Mouse (Mus musculus): ENCODE data around the gene Abcb10. TPM values are rescaled to one million over a fixed set of nuclear protein-coding genes. Genes with fewer than 3 reads are reported as not detected.

The Abcb10 gene
- polyA plus RNA-seq, 1 experiment from 2014 or later, result 15.6 TPM

GRCm38 (mm10) chr8:123948942-123949685, 33.8 kb downstream of the Abcb10 start, which contains the start of gene Nup133:
TSS of gene Nup133 (minus strand) at chr8:123949265.
- ATAC-seq (replicated peaks), result peak; percentile 87
- H3K4me3 ChIP-seq, result peak within 1 kb of the TSS; percentile 95
- no peaks in the 10 kb centered on the region for H3K9me3 ChIP-seq
- H3K27me3 ChIP-seq (replicated peaks), result no peaks in the 10 kb centered on the region
- H3K4me1 ChIP-seq, result peaks cover 16% of the 10 kb centered on the region
- H3K4me2 ChIP-seq, result peak within 1 kb of the TSS; percentile 95
- peak within 1 kb of the TSS; percentile 89 for H3K27ac ChIP-seq
- under 1% methylated on average over 76 of the region's 77 CpGs for WGBS
- H3K36me3 ChIP-seq (replicated peaks), result peaks cover 15% of the 10 kb centered on the region
- peak within 1 kb of the TSS; percentile 91 for H3K9ac ChIP-seq

- peaks cover 43% of the 10 kb centered on the region for H3K36me3 ChIP-seq (replicated peaks)
- 97% methylated on average over 7 of the region's 7 CpGs for WGBS
- ATAC-seq (replicated peaks), result no peak
- no peak overlapping the region for H3K9ac ChIP-seq
- no peaks in the 10 kb centered on the region for H3K27me3 ChIP-seq (replicated peaks)
- H3K4me2 ChIP-seq, result no peak overlapping the region
- no peak overlapping the region for H3K27ac ChIP-seq
- H3K9me3 ChIP-seq, result no peaks in the 10 kb centered on the region
- H3K4me3 ChIP-seq, result no peak overlapping the region
- H3K4me1 ChIP-seq, result no peaks in the 10 kb centered on the region
Measured at GRCm38 (mm10) chr8:123929026-123929425, 53.9 kb downstream of the Abcb10 start.

DNA sequence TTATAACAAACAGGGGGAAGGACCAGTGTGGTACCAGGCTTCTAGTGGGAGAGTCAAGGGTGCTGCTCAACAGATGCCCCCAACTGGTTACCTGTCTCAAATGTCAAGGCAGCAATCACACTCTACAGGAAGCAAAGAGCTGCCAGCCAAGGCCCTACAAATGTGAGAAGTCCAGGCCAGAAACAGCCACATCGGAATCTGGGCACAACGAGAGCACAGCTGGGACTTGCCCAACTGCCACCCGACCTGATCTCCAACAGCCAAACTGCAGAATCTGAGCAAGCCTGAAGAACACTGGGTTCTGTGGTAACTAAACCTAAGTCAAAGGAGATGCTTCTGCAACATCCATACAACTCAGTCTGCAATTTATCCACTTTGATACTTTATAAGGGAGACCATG, 57.3 kb downstream of the Abcb10 start:
- no peak overlapping the region for H3K9ac ChIP-seq
- H3K27me3 ChIP-seq (replicated peaks), result no peaks in the 10 kb centered on the region
- H3K4me1 ChIP-seq, result no peaks in the 10 kb centered on the region
- H3K27ac ChIP-seq, result no peak overlapping the region
- H3K9me3 ChIP-seq, result no peaks in the 10 kb centered on the region
- H3K36me3 ChIP-seq (replicated peaks), result peaks cover 56% of the 10 kb centered on the region
- H3K4me3 ChIP-seq, result no peak overlapping the region
- 98% methylated on average over 3 of the region's 3 CpGs for WGBS
- no peak for ATAC-seq (replicated peaks)
- H3K4me2 ChIP-seq, result no peak overlapping the region

DNA sequence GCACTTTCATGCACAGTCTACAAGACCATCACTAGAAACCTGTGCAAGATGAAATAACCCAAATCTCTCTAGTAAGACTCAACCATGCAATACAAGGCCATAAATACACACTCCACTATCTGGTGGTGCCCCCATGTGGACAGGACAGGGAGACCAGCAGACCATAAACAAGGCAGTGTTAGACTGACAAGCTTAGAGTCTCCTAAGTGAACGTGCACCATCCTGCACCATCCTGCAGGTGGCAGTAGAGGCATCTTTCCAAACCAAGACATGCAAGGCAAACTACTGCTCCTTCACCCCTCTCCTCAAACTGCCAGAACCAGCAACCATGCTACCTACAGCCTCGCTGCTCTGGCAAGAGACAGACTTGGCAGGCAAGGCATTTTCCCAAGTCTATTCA, 58.2 kb downstream of the Abcb10 start:
- whole genome bisulfite sequencing, result 14% methylated on average over 2 of the region's 2 CpGs
- Histone ChIP-seq H3K36me3 (replicated peaks) (peaks cover 51% of the 10 kb centered on the region; the same call in 1 of the 2 replicates), H3K9me3 (no peaks in the 10 kb centered on the region), H3K4me1 (no peaks in the 10 kb centered on the region), H3K27me3 (replicated peaks) (no peaks in the 10 kb centered on the region), H3K27ac (no peak overlapping the region), H3K4me3 (no peak overlapping the region), H3K9ac (no peak overlapping the region), H3K4me2 (no peak overlapping the region)
- ATAC-seq (replicated peaks), result peak; percentile 71; the same call in 1 of the 2 replicates

- peaks cover 52% of the 10 kb centered on the region for H3K36me3 ChIP-seq (replicated peaks)
- no peaks in the 10 kb centered on the region for H3K4me1 ChIP-seq
- ATAC-seq (replicated peaks), result no peak
- H3K4me2 ChIP-seq, result no peak overlapping the region
- no peak overlapping the region for H3K9ac ChIP-seq
- no peak overlapping the region for H3K27ac ChIP-seq
- no peaks in the 10 kb centered on the region for H3K9me3 ChIP-seq
- H3K27me3 ChIP-seq (replicated peaks), result no peaks in the 10 kb centered on the region
- H3K4me3 ChIP-seq, result no peak overlapping the region
- 98% methylated on average over 3 of the region's 3 CpGs for WGBS
Measured at GRCm38 (mm10) chr8:123914635-123915034, 68.3 kb downstream of the Abcb10 start.

- peaks cover 39% of the 10 kb centered on the region for H3K36me3 ChIP-seq (replicated peaks)
Measured at GRCm38 (mm10) chr8:123912265-123912664, 70.7 kb downstream of the Abcb10 start.

DNA sequence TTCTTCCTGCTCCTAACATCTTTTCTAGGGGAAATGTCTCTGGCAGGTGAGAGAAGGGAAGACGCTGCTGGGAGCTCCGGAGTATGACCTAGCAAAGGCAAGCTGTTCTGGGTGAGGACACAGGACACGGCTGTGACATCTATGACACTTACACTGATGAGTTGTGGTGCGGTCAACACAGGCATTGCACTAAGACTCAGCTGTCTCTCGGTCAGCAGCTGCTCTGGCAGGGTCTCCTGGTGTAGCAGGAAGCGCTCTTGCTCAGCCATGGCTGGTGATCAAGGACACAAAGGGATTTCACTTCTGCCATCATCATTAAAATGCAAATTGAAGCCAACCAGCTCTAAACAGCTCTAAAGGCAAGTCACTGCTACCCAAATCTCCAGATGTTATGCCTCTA, 75.3 kb downstream of the Abcb10 start:
- no peaks in the 10 kb centered on the region for H3K9me3 ChIP-seq
- WGBS, result 91% methylated on average over 6 of the region's 6 CpGs
- H3K4me1 ChIP-seq, result no peaks in the 10 kb centered on the region
- no peak overlapping the region for H3K4me3 ChIP-seq
- peaks cover 30% of the 10 kb centered on the region; the same call in 1 of the 2 replicates for H3K36me3 ChIP-seq (replicated peaks)
- no peak overlapping the region for H3K9ac ChIP-seq
- no peak overlapping the region for H3K4me2 ChIP-seq
- H3K27ac ChIP-seq, result no peak overlapping the region
- H3K27me3 ChIP-seq (replicated peaks), result no peaks in the 10 kb centered on the region
- ATAC-seq (replicated peaks), result no peak

More at GRCm38 (mm10) chr8:123912265-123912664, 70.7 kb downstream of the Abcb10 start:
- no peak for ATAC-seq (replicated peaks)
- no peaks in the 10 kb centered on the region for H3K27me3 ChIP-seq (replicated peaks)
- 93% methylated on average over 4 of the region's 4 CpGs for WGBS
- H3K4me1 ChIP-seq, result no peaks in the 10 kb centered on the region
- H3K9ac ChIP-seq, result no peak overlapping the region
- no peak overlapping the region for H3K4me2 ChIP-seq
- no peaks in the 10 kb centered on the region for H3K9me3 ChIP-seq
- H3K27ac ChIP-seq, result no peak overlapping the region
- no peak overlapping the region for H3K4me3 ChIP-seq

GRCm38 (mm10) chr8:123902653-123903052, 80.3 kb downstream of the Abcb10 start:
- no peak overlapping the region for H3K4me2 ChIP-seq
- no peak for ATAC-seq (replicated peaks)
- H3K36me3 ChIP-seq (replicated peaks), result peaks cover 38% of the 10 kb centered on the region; the same call in 1 of the 2 replicates
- no peaks in the 10 kb centered on the region for H3K9me3 ChIP-seq
- no peak overlapping the region for H3K9ac ChIP-seq
- H3K4me3 ChIP-seq, result no peak overlapping the region
- 90% methylated on average over 7 of the region's 7 CpGs for WGBS
- no peak overlapping the region for H3K27ac ChIP-seq
- no peaks in the 10 kb centered on the region for H3K27me3 ChIP-seq (replicated peaks)
- H3K4me1 ChIP-seq, result no peaks in the 10 kb centered on the region

MicroRNAs within 50 kb of the gene (microRNA counts, 519-probe panel; counts per million panel counts)
- 2,564 counts per million, percentile 52 among the panel's probes with 10 or more counts for microRNA mmu-miR-1967

Small RNA genes lying within 50 kb of the gene (microRNA-seq; reads per million reads assigned to microRNA genes)
- not detected for gene Mir1967

Other genes starting within 250 kb of the Abcb10 start
- 73.5 and 76.3 TPM in 2 replicates for gene Rab4a, start 177.1 kb downstream of the Abcb10 start, polyA plus RNA-seq (2015; fragmentation: Nextera tagmentation; extraction: Ambion mirVana)
- gene Ccsap, start 122.9 kb downstream of the Abcb10 start, polyA plus RNA-seq (2015; fragmentation: Nextera tagmentation; extraction: Ambion mirVana), result 5.4 and 6.0 TPM in 2 replicates
- 6.6 TPM in 2 replicates for gene Acta1, start 88.4 kb downstream of the Abcb10 start, polyA plus RNA-seq (2015; fragmentation: Nextera tagmentation; extraction: Ambion mirVana)
- 22.8 and 22.9 TPM in 2 replicates for gene Nup133, start 33.9 kb downstream of the Abcb10 start, polyA plus RNA-seq (2015; fragmentation: Nextera tagmentation; extraction: Ambion mirVana)
- 24.6 and 25.9 TPM in 2 replicates for gene Taf5l, start 38.3 kb upstream of the Abcb10 start, polyA plus RNA-seq (2015; fragmentation: Nextera tagmentation; extraction: Ambion mirVana)
- 3.5 and 4.1 TPM in 2 replicates for gene Urb2, start 38.4 kb upstream of the Abcb10 start, polyA plus RNA-seq (2015; fragmentation: Nextera tagmentation; extraction: Ambion mirVana)
- 67.4 and 78.1 TPM in 2 replicates for gene Galnt2, start 248.3 kb upstream of the Abcb10 start, polyA plus RNA-seq (2015; fragmentation: Nextera tagmentation; extraction: Ambion mirVana)